Mouse (Mus musculus) layer of hippocampus, postnatal 25 days (tissue): Measurements from ENCODE around the gene Gm10722. TPM values are rescaled to one million over a fixed set of nuclear protein-coding genes. Genes with fewer than 3 reads are reported as not detected.
"Not testable (repeated sequence)": the region's sequence is repeated elsewhere in the genome, so short reads cannot be mapped to it uniquely, and the experiment has no call there.

Experiments
- DNase-seq, 2 experiments: peaks; one replicate each; pipeline ENCODE4 v3.0.0; 2022; ENCODE audit warnings: mixed read lengths in 2 of 2, low spot score in 1 of 2; ENCODE audit errors: extremely low spot score in 1 of 2
- microRNA-seq, 2 experiments: library from miRNA; unstranded; fragments of <30 nt; microRNA quantifications; one replicate each; pipeline ENCODE4 v1.2.0; 2021
- total RNA-seq, 2 experiments: library from RNA; stranded (reverse); gene quantifications; 2 replicates each; pipeline ENCODE4 v1.2.3; 2021

The Gm10722 gene
- total RNA-seq, 2 experiments from 2014 or later: not detected

DNA sequence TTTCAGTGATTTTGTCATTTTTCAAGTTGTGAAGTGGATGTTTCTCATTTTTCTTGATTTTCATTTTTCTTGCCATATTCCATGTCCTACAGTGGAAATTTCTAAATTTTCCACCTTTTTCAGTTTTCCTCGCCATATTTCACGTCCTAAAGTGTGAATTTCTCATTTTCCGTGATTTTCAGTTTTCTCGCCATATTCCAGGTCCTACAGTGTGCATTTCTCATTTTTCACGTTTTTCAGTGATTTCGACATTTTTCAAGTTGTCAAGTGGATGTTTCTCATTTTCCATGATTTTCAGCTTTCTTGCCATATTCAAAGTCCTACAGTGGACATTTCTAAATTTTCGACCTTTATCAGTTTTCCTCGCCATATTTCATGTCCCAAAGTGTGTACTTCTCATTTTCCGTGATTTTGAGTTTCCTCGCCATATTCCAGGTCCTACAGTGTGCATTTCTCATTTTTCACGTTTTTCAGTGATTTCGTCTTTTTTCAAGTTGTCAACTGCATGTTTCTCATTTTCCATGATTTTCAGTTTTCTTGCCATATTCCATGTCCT is 24.3 kb downstream of the Gm10722 start, which contains the start of gene Gm10717:
Gm10717 (plus strand) TSS at position 506 of the 556 bp plus-strand sequence.
- DNase-seq: peak; percentile 9 to 13

DNA sequence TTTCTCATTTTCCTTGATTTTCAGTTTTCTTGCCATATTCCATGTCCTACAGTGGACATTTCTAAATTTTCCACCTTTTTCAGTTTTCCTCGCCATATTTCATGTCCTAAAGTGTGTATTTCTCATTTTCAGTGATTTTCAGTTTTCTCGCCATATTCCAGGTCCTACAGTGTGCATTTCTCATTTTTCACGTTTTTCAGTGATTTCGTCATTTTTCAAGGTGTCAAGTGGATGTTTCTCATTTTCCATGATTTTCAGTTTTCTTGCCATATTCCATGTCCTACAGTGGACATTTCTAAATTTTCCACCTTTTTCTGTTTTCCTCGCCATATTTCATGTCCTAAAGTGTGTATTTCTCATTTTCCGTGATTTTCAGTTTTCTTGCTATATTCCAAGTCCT is 24.9 kb downstream of the Gm10722 start:
- peak; percentile 33 to 71 for DNase-seq

DNA sequence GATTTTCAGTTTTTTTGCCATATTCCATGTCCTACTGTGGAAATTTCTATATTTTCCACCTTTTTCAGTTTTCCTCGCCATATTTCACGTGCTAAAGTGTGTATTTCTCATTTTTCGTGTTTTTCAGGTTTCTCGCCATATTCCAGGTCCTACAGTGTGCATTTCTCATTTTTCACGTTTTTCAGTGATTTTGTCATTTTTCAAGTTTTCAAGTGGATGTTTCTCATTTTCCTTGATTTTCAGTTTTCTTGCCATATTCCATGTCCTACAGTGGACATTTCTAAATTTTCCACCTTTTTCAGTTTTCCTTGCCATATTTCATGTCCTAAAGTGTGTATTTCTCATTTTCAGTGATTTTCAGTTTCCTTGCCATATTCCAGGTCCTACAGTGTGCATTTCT is 25.4 kb downstream of the Gm10722 start:
- DNase-seq: not testable (repeated sequence)

- DNase-seq: not testable (repeated sequence)
Observed at GRCm38 (mm10) chr9:3026741-3027140, 26.0 kb downstream of the Gm10722 start.

DNA sequence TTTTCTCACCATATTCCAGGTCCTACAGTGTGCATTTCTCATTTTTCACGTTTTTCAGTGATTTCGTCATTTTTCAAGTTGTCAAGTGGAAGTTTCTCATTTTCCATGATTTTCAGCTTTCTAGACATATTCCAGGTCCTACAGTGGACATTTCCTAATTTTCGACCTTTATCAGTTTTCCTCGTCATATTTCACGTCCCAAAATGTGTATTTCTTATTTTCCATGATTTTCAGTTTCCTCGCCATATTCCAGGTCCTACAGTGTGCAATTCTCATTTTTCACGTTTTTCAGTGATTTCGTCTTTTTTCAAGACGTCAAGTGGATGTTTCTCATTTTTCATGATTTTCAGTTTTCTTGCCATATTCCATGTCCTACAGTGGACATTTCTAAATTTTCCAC is 26.5 kb downstream of the Gm10722 start:
- not testable (repeated sequence) for DNase-seq

GRCm38 (mm10) chr9:3029276-3030000 is 28.7 kb downstream of the Gm10722 start:
- peak in 1 of 2 experiments; percentile 1 for DNase-seq

DNA sequence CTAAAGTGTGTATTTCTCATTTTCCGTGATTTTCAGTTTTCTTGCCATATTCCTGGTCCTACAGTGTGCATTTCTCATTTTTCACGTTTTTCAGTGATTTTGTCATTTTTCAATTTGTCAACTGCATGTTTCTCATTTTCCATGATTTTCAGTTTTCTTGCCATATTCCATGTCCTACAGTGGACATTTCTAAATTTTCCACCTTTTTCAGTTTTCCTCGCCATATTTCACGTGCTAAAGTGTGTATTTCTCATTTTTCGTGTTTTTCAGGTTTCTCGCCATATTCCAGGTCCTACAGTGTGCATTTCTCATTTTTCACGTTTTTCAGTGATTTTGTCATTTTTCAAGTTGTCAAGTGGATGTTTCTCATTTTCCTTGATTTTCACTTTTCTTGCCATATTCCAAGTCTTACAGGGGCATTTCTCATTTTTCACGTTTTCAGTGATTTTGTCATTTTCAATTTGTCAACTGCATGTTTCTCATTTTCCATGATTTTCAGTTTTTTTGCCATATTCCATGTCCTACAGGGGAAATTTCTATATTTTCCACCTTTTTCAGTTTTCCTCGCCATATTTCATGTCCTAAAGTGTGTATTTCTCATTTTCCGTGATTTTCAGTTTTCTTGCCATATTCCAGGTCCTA is 30.1 kb downstream of the Gm10722 start:
- not testable (repeated sequence) for DNase-seq

GRCm38 (mm10) chr9:3034299-3034698 is 33.6 kb downstream of the Gm10722 start, which contains the start of gene Gm17535:
Gene Gm17535 (plus strand): TSS chr9:3034599.
- not testable (repeated sequence) for DNase-seq

GRCm38 (mm10) chr9:3036577-3036976 is 35.9 kb downstream of the Gm10722 start, which contains the start of gene Gm10715:
Gene Gm10715 (plus strand): TSS chr9:3036877.
- DNase-seq: not testable (repeated sequence)

GRCm38 (mm10) chr9:3038161-3038560 is 37.4 kb downstream of the Gm10722 start:
- not testable (repeated sequence) for DNase-seq

Small RNA genes within 50 kb of the gene (microRNA-seq; reads per million reads assigned to microRNA genes)
- gene Mir101c: 0 reads per million in 2 experiments

Other genes with a start within 250 kb of the Gm10722 start
- not detected for gene Gm11168, start 2.4 kb downstream of the Gm10722 start, total RNA-seq
- under 1 TPM in 1 of 2 experiments, not detected in 1; 0.85 TPM for gene Gm10721, start 12.2 kb downstream of the Gm10722 start, total RNA-seq
- not detected for gene Gm10720, start 14.7 kb downstream of the Gm10722 start, total RNA-seq
- under 1 TPM; 0.42 to 0.89 TPM for gene Gm10719, start 16.5 kb downstream of the Gm10722 start, total RNA-seq
- 1 to 10 TPM in 1 of 2 experiments, not detected in 1; 1.3 TPM for gene Gm10718, start 22.6 kb downstream of the Gm10722 start, total RNA-seq
- not detected for gene Gm10717, start 24.5 kb downstream of the Gm10722 start, total RNA-seq
- not detected for gene Gm17535, start 33.7 kb downstream of the Gm10722 start, total RNA-seq
- gene Gm10715, start 36.0 kb downstream of the Gm10722 start, total RNA-seq: not detected